Mouse (Mus musculus) ES-E14 (cell line): ENCODE measurements at regions not wholly inside any gene's neighbourhood (a gene's known extent, or its start where the extent isn't known, plus 50 kb on each side); places are given as distances from the start of the nearest gene placed in this dataset.

Experiments used
- DNase-seq: peaks from one replicate; pipeline ENCODE4 v3.0.0-alpha.2; 2013; ENCODE audit warnings: low read depth, low spot score
- H3K27ac ChIP-seq: 2 replicates; pipeline ENCODE4 v1.5.1; 2012; ENCODE audit warnings: low read depth, mild to moderate bottlenecking, low read length, moderate library complexity, mixed read lengths; ENCODE audit not compliant: poor library complexity, insufficient read depth, severe bottlenecking
- H3K36me3 ChIP-seq: 2 replicates; pipeline ENCODE4 v1.6.1; 2012; ENCODE audit warnings: mild to moderate bottlenecking, low read length, moderate library complexity, mixed read lengths; ENCODE audit not compliant: control insufficient read depth, poor library complexity, insufficient read depth, severe bottlenecking
- H3K4me1 ChIP-seq, 2 experiments: fragments of 150-350 bp in 1 of 2; sonication (generic) in 1 of 2; 2 replicates each; pipeline ENCODE4 v1.6.1; 2012; ENCODE audit warnings: low read length in 2 of 2, mild to moderate bottlenecking in 1 of 2, mixed read lengths in 1 of 2; ENCODE audit not compliant: control insufficient read depth in 2 of 2, insufficient read depth in 2 of 2, poor library complexity in 1 of 2
- H3K4me3 ChIP-seq, 2 experiments: fragments of 150-350 bp in 1 of 2; sonication (generic) in 1 of 2; 2 replicates each; pipeline ENCODE4 v1.5.1; 2012; ENCODE audit warnings: low read length in 2 of 2, low read depth in 1 of 2, mild to moderate bottlenecking in 1 of 2, mixed read lengths in 1 of 2; ENCODE audit not compliant: insufficient read depth in 1 of 2, poor library complexity in 1 of 2, severe bottlenecking in 1 of 2
- H3K9ac ChIP-seq: 2 replicates; pipeline ENCODE4 v1.6.1; 2012; ENCODE audit warnings: low read depth, mild to moderate bottlenecking, low read length, mixed read lengths; ENCODE audit not compliant: poor library complexity, insufficient read depth, severe bottlenecking
- H3K9me3 ChIP-seq: fragments of 150-350 bp; sonication (generic); 2 replicates; pipeline ENCODE4 v1.6.1; 2012; ENCODE audit warnings: low read depth, mild to moderate bottlenecking, low read length; ENCODE audit not compliant: control insufficient read depth, insufficient read depth
- CHD2 ChIP-seq: IDR thresholded peaks from 2 replicates; pipeline ENCODE4 v1.6.1; 2014; ENCODE audit warnings: mild to moderate bottlenecking, low read depth, low read length, inconsistent platforms
- HCFC1 ChIP-seq: IDR thresholded peaks from 2 replicates; pipeline ENCODE4 v1.6.1; 2012; ENCODE audit warnings: low read length, inconsistent platforms, borderline replicate concordance; ENCODE audit not compliant: insufficient read depth
- MAFK ChIP-seq: IDR thresholded peaks from 2 replicates; pipeline ENCODE4 v1.6.1; 2014; ENCODE audit warnings: mild to moderate bottlenecking, low read depth, low read length, inconsistent platforms; ENCODE audit not compliant: insufficient read depth
- ZC3H11A ChIP-seq: IDR thresholded peaks from 2 replicates; pipeline ENCODE4 v1.6.1; 2012; ENCODE audit warnings: low read depth, mild to moderate bottlenecking, inconsistent platforms, low read length, borderline replicate concordance
- ZNF384 ChIP-seq: IDR thresholded peaks from 2 replicates; pipeline ENCODE4 v1.6.1; 2012; ENCODE audit warnings: low read depth, low read length, inconsistent platforms
- in situ Hi-C, 2 experiments: fragments of 600-800 bp; cut with MboI; formaldehyde crosslinking; loops; one replicate each; pipeline ENCODE4 v1.15.1; 2025; ENCODE audit warnings: low sequenced_read_pairs in 2 of 2, inconsistent platforms in 1 of 2; ENCODE audit not compliant: unreplicated experiment in 2 of 2

- no peak overlapping the region for H3K27ac ChIP-seq
- no peak for DNase-seq
- H3K36me3 ChIP-seq = no peaks in the 10 kb centered on the region
- H3K4me1 ChIP-seq = no peaks in the 10 kb centered on the region
- no peak overlapping the region for H3K9ac ChIP-seq
- TF ChIP-seq ZC3H11A (no peak), MAFK (no peak), CHD2 (no peak), ZNF384 (no peak), HCFC1 (no peak)
- in situ Hi-C loops = no loop called here
- no peaks in the 10 kb centered on the region for H3K9me3 ChIP-seq
- no peak overlapping the region for H3K4me3 ChIP-seq
Observed at GRCm38 (mm10) chr7:58460939-58461338, 195.0 kb upstream of the Atp10a start.

- H3K36me3 ChIP-seq = no peaks in the 10 kb centered on the region
- in situ Hi-C loops = no loop called here
Observed at GRCm38 (mm10) chr7:58473150-58473549, 182.8 kb upstream of the Atp10a start.

DNA sequence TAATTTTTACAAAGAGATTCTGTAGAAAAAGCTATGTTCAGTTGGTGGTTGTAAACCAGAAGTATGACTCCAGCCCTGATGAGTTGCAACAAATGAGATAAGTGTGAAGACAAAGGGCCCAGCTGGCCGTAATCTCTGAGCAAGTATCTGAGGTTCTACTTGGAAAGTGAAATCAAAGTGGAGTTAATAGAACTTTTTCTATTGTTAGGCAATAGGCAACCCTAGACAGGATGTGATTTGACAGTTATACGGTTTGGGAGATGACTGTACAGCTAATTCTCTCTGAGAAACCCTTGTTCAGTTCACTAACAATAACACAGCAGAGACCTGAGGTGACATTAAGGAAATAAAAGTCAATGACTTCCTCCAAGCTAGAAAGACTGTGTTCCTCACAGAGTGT, 180.8 kb upstream of the Atp10a start:
- H3K9ac ChIP-seq = no peak overlapping the region
- no peak overlapping the region for H3K27ac ChIP-seq
- H3K36me3 ChIP-seq = no peaks in the 10 kb centered on the region
- no peak for TF ChIP-seq HCFC1
- TF ChIP-seq ZC3H11A = no peak
- no peak for TF ChIP-seq MAFK
- no peak for TF ChIP-seq CHD2
- in situ Hi-C loops = no loop called here
- no peak overlapping the region for H3K4me3 ChIP-seq
- H3K9me3 ChIP-seq = no peaks in the 10 kb centered on the region
- DNase-seq = no peak
- H3K4me1 ChIP-seq = no peaks in the 10 kb centered on the region

More at GRCm38 (mm10) chr7:58473150-58473549, 182.8 kb upstream of the Atp10a start:
- Histone ChIP-seq H3K27ac (no peak overlapping the region), H3K9ac (no peak overlapping the region), H3K9me3 (no peaks in the 10 kb centered on the region), H3K4me3 (no peak overlapping the region), H3K4me1 (no peaks in the 10 kb centered on the region)
- TF ChIP-seq MAFK = no peak
- TF ChIP-seq ZC3H11A = no peak
- no peak for TF ChIP-seq CHD2
- no peak for TF ChIP-seq ZNF384
- no peak for DNase-seq

GRCm38 (mm10) chr7:58488250-58488649, 167.7 kb upstream of the Atp10a start:
- no peaks in the 10 kb centered on the region for H3K36me3 ChIP-seq
- TF ChIP-seq ZC3H11A = no peak
- no peak for TF ChIP-seq HCFC1
- no peak for TF ChIP-seq ZNF384
- no peak for TF ChIP-seq MAFK
- no peak for TF ChIP-seq CHD2
- no peaks in the 10 kb centered on the region for H3K4me1 ChIP-seq
- H3K27ac ChIP-seq = no peak overlapping the region
- H3K9ac ChIP-seq = no peak overlapping the region
- in situ Hi-C loops = no loop called here
- DNase-seq = no peak
- no peak overlapping the region for H3K4me3 ChIP-seq
- no peaks in the 10 kb centered on the region for H3K9me3 ChIP-seq
